Mouse (Mus musculus): ENCODE measurements at regions not wholly inside any gene's neighbourhood (a gene's known extent, or its start where the extent isn't known, plus 50 kb on each side); places are given as distances from the start of the nearest gene placed in this dataset.

GRCm38 (mm10) chr6:147332976-147333375 lies 69.0 kb upstream of the Pthlh start:
- TF ChIP-seq CTCF (IDR thresholded peaks at IDR 0.05; ENCODE audit: borderline replicate concordance, insufficient read depth, low read depth, low read length) (no peak), POLR2A (IDR thresholded peaks at IDR 0.05; ENCODE audit: borderline replicate concordance, insufficient read depth, low read length) (no peak)

Measured in cerebellum, adult 2 months (tissue).